Mouse (Mus musculus) thymus, adult 2 months (tissue): ENCODE data around the gene Nrp2. TPM values are rescaled to one million over a fixed set of nuclear protein-coding genes. Genes with fewer than 3 reads are reported as not detected.

Experiments used
- DNase-seq: peaks from one replicate; pipeline ENCODE4 v3.0.0; 2021
- H3K27ac ChIP-seq: fragments of 200-500 bp; 2 replicates; pipeline ENCODE4 v1.5.1; 2012; ENCODE audit warnings: low read length, control low read depth; ENCODE audit not compliant: control insufficient read depth, insufficient read depth
- H3K27me3 ChIP-seq: fragments of 200-500 bp; 2 replicates; pipeline ENCODE4 v1.6.1; 2012; ENCODE audit warnings: mild to moderate bottlenecking, low read length, moderate library complexity, mixed read lengths; ENCODE audit not compliant: control insufficient read depth, insufficient read depth
- H3K36me3 ChIP-seq: fragments of 200-500 bp; 2 replicates; pipeline ENCODE4 v1.6.1; 2012; ENCODE audit warnings: mild to moderate bottlenecking, low read length, moderate library complexity; ENCODE audit not compliant: control insufficient read depth, insufficient read depth
- H3K4me1 ChIP-seq: fragments of 200-500 bp; replicated peaks from 2 replicates; pipeline ENCODE4 v1.6.1; 2012; ENCODE audit warnings: low read length; ENCODE audit not compliant: control insufficient read depth, insufficient read depth
- H3K4me3 ChIP-seq: fragments of 200-500 bp; 2 replicates; pipeline ENCODE4 v1.5.1; 2012; ENCODE audit warnings: mild to moderate bottlenecking, low read length, control low read depth, moderate library complexity; ENCODE audit not compliant: control insufficient read depth, insufficient read depth
- CTCF ChIP-seq: fragments of 200-500 bp; IDR thresholded peaks from 2 replicates; pipeline ENCODE4 v1.5.1; 2012; ENCODE audit warnings: mild to moderate bottlenecking, control low read depth, low read length, moderate library complexity, borderline replicate concordance; ENCODE audit not compliant: control insufficient read depth, poor library complexity, insufficient read depth; ENCODE audit errors: extremely low read depth
- POLR2A ChIP-seq: fragments of 200-500 bp; IDR thresholded peaks from 2 replicates; pipeline ENCODE4 v1.6.1; 2012; ENCODE audit warnings: mild to moderate bottlenecking, low read length, control low read depth, moderate library complexity; ENCODE audit not compliant: control insufficient read depth, poor library complexity, insufficient read depth; ENCODE audit errors: extremely low read depth
- WGBS: fragments of 180-500 bp; shearing (Covaris S2); methylation state at CpG from one replicate; pipeline ENCODE4 v1.1.7; 2018; 5-methylcytosine and 5-hydroxymethylcytosine counted together
- polyA plus RNA-seq: library from polyadenylated mRNA; depleted of rRNA; stranded (reverse); fragments of >200 nt; gene quantifications from 2 replicates; pipeline ENCODE4 v1.2.3, GENCODE M21; 2012

Gene Nrp2
- polyA plus RNA-seq, 1 experiment = 5.7 TPM

DNA sequence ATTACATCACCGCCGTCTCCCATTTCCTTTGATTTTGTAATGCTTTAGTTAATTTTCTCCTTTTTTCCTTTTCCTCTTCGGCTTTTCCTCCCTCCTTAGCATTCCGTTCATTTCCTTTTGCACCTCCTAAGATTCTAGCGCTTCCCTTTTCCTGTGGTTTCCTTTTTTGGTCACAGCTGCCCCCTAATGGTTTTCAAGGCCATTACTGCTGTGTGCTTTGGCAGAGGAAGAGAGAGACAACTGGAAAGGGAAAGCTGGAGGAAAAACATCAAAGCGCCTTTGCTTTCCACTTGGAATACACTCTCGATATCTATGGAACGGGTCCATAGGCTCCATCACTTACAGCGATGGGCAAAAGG lies 6.1 kb upstream of the Nrp2 start:
- no peaks in the 10 kb centered on the region; the same call in 1 of the 2 replicates for H3K27me3 ChIP-seq
- DNase-seq = no peak

DNA sequence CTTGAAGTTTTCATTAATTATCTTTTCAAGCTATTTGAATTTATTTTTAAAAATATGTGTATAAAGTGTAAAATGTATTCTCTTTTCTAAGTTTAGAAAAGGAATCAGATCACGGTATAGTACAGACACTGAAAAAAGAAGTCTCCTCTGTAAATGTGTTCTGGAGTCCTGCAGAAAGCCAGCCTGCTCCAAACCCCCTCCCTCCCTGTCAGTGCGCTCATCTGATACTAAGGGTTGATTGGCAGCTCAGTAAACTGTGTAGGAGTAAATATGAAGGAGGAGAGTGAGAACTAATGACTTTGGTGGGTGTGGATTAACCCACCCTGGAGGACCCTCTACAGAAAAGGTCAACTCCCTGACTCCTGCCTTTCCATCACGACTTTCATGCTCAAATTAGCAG lies 5.7 kb upstream of the Nrp2 start:
- Histone ChIP-seq H3K4me1 (no peaks in the 10 kb centered on the region), H3K36me3 (no peaks in the 10 kb centered on the region), H3K27me3 (peaks cover 3% of the 10 kb centered on the region; the same call in 1 of the 2 replicates), H3K4me3 (no peak overlapping the region), H3K27ac (no peak overlapping the region)
- TF ChIP-seq CTCF (no peak), POLR2A (no peak)
- no peak for DNase-seq
- WGBS = 72% methylated on average over 3 of the region's 3 CpGs

More for the DNA sequence above, 6.1 kb upstream of the Nrp2 start:
- no peak overlapping the region for H3K27ac ChIP-seq
- H3K4me1 ChIP-seq = no peaks in the 10 kb centered on the region
- 15% methylated on average over 9 of the region's 9 CpGs for WGBS
- no peak overlapping the region for H3K4me3 ChIP-seq
- H3K36me3 ChIP-seq = no peaks in the 10 kb centered on the region
- TF ChIP-seq CTCF = no peak
- TF ChIP-seq POLR2A = no peak

DNA sequence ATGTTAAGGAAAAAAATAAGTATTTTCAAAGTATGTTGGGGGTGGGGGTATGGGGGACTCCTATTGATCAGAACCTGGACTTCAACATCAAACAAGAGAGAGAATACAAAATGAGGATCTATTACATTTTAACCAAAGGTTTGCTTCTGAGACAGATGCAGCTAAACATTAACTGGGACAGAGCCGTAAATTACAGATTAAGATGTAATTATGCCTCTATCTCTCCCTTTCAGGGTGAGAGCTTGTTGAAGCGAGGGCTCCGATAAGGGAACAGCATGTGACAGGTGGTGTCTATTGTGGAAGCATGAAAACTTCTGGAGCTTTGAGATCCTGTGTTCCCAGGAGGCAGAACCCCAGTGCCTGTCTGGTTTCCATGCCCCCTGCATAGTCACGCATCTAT lies 3.3 kb upstream of the Nrp2 start:
- Histone ChIP-seq H3K27me3 (peaks cover 3% of the 10 kb centered on the region; the same call in 1 of the 2 replicates), H3K36me3 (no peaks in the 10 kb centered on the region), H3K27ac (no peak overlapping the region), H3K4me1 (no peaks in the 10 kb centered on the region), H3K4me3 (no peak overlapping the region)
- TF ChIP-seq POLR2A = no peak
- no peak for TF ChIP-seq CTCF
- WGBS = 95% methylated on average over 4 of the region's 4 CpGs
- no peak for DNase-seq

DNA sequence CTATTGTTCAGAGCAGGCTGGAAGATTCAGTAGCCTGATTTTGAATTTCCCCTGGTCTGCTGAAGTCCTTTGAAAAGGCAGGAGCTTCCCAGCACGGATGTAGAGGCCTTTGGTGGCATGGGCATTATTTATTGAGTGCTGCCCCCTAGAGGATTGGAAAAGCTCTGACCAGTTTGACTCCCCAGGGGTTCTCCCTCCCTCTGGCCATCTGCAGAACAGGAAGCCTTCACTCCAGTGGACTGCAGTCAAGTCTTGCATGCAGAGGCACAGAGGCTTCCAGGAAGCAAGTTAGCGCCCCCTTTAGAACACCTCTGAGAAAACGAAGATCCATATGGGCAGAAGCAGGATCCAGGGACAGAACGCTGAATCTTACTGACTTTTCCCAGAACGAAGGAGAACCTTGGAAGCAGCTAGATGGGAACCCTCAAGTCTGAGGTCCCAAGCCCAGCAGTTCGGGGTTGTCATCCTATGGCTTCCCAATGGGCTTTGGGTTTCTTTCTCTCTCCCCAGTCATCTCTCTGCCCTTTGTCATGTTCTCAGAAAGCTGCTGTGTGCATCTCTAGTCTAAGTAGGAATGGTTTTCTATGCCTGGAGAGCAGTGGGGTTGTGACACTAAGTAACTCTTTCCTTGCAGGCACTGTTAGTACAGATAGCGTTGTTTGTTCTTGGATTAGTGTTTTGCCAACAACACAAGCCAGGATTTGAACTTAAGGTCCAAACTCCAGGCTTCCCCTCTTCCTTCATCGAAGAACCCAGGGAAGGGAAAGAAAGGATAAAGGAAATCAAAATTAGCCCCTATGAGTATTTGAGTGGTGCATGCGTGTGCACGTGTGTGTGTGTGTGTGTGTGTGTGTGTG lies 1.8 kb upstream of the Nrp2 start:
- WGBS = 43% methylated on average over 10 of the region's 10 CpGs
- Histone ChIP-seq H3K4me3 (no peak overlapping the region), H3K36me3 (no peaks in the 10 kb centered on the region), H3K27ac (no peak overlapping the region), H3K27me3 (peaks cover 3% of the 10 kb centered on the region; the same call in 1 of the 2 replicates), H3K4me1 (no peaks in the 10 kb centered on the region)
- peak; percentile 37 for DNase-seq
- TF ChIP-seq POLR2A (no peak), CTCF (no peak)

DNA sequence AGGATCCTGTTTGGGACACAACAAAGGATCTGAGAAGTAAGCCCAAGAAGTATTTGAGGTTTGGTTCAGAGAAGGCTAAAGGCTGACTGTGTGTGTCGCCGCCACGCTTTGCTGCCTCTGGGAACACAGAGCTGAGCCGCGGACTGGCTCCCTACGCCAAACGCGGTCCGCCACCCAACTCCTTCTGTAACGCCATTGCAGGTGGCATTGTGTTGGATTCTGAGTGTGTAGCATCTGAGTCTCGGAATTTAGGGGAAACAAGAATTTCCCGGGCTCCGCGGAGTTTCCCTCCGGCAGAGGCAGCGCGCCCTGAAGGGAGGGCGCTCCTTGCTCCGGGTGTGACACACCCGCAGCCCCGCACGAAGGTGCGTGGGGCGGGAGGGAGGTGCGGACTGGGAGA lies 342 bp upstream of the Nrp2 start:
- no peak for DNase-seq
- H3K27ac ChIP-seq = no peak overlapping the region
- no peaks in the 10 kb centered on the region for H3K36me3 ChIP-seq
- H3K27me3 ChIP-seq = peaks cover 8% of the 10 kb centered on the region; the same call in 1 of the 2 replicates
- 2% methylated on average over 25 of the region's 25 CpGs for WGBS
- H3K4me1 ChIP-seq = no peaks in the 10 kb centered on the region
- no peak for TF ChIP-seq POLR2A
- TF ChIP-seq CTCF = no peak
- peak overlapping the region; percentile 20 for H3K4me3 ChIP-seq

DNA sequence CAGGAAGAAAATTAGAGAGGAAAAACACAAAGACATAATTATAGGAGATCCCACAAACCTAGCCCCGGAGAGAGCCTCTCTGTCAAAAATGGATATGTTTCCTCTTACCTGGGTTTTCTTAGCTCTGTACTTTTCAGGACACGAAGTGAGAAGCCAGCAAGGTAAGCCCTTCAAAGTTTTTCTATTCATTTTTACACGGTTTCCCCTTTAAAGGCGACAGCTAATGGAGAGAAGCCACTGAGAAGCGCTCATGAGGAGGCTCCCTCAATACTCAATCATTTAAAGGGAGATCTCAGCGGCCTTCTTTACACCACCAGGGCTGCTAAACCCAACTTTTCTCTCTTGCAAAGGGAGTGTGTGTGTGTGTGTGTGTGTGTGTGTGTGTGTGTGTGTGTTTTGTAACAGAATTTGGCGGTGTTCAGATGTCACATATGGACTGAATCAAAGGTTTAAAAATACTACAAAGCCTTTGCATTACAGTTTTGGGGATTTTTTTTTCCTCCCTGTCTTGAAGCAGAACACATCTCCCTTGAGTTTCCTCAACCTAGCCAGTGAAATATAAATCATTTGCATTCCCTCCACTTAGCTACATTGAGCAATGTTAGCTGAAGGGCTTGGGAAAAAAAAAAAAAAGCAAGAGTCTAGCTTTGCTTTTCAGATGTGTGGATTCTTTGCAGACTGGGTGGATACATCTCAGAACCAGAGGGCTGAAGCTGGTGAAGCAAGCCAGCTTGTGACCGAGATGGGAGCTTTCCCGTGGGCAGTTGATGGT lies 1.2 kb downstream of the Nrp2 start:
- no peaks in the 10 kb centered on the region for H3K36me3 ChIP-seq
- no peak overlapping the region for H3K27ac ChIP-seq
- no peak for DNase-seq
- 13% methylated on average over 9 of the region's 9 CpGs for WGBS
- no peak overlapping the region for H3K4me3 ChIP-seq
- no peaks in the 10 kb centered on the region for H3K4me1 ChIP-seq
- H3K27me3 ChIP-seq = peaks cover 10% of the 10 kb centered on the region; the same call in 1 of the 2 replicates
- TF ChIP-seq CTCF (no peak), POLR2A (no peak)
